Mouse (Mus musculus) G1E (cell line): ENCODE results near the gene Gpr107.

ENCODE experiments used
- CTCF ChIP-seq: IDR thresholded peaks from 2 replicates; pipeline ENCODE4 v1.5.1; 2012; ENCODE audit warnings: low read depth, low read length, inconsistent platforms, mixed read lengths
- GATA1 ChIP-seq: IDR thresholded peaks from 2 replicates; pipeline ENCODE4 v1.6.1; 2012; ENCODE audit warnings: borderline replicate concordance, low read length, inconsistent platforms, mixed read lengths
- GATA2 ChIP-seq: IDR thresholded peaks from 2 replicates; pipeline ENCODE4 v1.6.1; 2012; ENCODE audit warnings: low read depth, low read length, inconsistent platforms, borderline replicate concordance
- POLR2AphosphoS5 ChIP-seq: IDR thresholded peaks from 2 replicates; pipeline ENCODE4 v1.6.1; 2012; ENCODE audit warnings: low read depth, low read length, inconsistent platforms; ENCODE audit not compliant: insufficient replicate concordance

DNA sequence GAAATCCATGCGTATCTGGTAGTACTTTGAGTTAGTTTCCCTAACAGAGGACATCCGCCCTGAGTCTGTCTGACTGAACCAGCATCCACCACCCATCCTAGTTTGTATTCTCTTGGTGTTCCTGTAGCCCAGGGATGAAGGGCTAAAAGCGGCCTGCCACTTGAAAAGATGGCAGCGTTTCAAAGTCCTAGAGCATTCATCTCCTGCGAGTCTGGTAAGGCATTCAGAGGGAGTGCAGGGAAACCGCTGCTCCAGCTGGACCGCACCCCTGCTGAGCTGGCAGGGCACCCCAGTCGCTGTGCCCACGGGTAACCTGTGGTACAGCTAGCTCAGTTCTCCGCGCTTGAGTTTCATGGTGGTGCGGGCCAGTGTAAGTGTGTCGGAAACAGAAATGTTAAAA lies 32.3 kb upstream of the Gpr107 start:
- TF ChIP-seq CTCF (no peak), GATA1 (no peak), POLR2AphosphoS5 (no peak), GATA2 (no peak)
